Mouse (Mus musculus) cortical plate, adult 2 months (tissue): Measurements from ENCODE around the gene Lap3. TPM values are rescaled to one million over a fixed set of nuclear protein-coding genes. Genes with fewer than 3 reads are reported as not detected.

ENCODE experiments used
- H3K27ac ChIP-seq: fragments of 200-500 bp; 2 replicates; pipeline ENCODE4 v1.5.1; 2012; ENCODE audit warnings: low read length, control low read depth, inconsistent platforms; ENCODE audit not compliant: insufficient read depth
- H3K4me1 ChIP-seq: fragments of 200-500 bp; 2 replicates; pipeline ENCODE4 v1.6.1; 2011; ENCODE audit warnings: low read length; ENCODE audit not compliant: control insufficient read depth, insufficient read depth
- H3K4me3 ChIP-seq: fragments of 200-500 bp; 2 replicates; pipeline ENCODE4 v1.5.1; 2011; ENCODE audit warnings: mild to moderate bottlenecking, low read length, control low read depth; ENCODE audit not compliant: insufficient read depth
- CTCF ChIP-seq: fragments of 200-500 bp; IDR thresholded peaks from 2 replicates; pipeline ENCODE4 v1.5.1; 2011; ENCODE audit warnings: mild to moderate bottlenecking, control low read depth, low read length; ENCODE audit not compliant: insufficient read depth; ENCODE audit errors: extremely low read depth
- POLR2A ChIP-seq: fragments of 200-500 bp; IDR thresholded peaks from 2 replicates; pipeline ENCODE4 v1.6.1; 2011; ENCODE audit warnings: mild to moderate bottlenecking, low read length, control low read depth; ENCODE audit not compliant: insufficient read depth; ENCODE audit errors: extremely low read depth
- polyA plus RNA-seq: library from polyadenylated mRNA; depleted of rRNA; stranded (reverse); fragments of >200 nt; gene quantifications from 2 replicates; pipeline ENCODE4 v1.2.3, GENCODE M21; 2012; rRNA removed

Lap3 gene
- polyA plus RNA-seq, result 50.7 and 57.8 TPM in 2 replicates

- Histone ChIP-seq H3K27ac (peak within 1 kb of the TSS; percentile 82), H3K4me3 (peak within 1 kb of the TSS; percentile 86), H3K4me1 (no peaks in the 10 kb centered on the region)
- TF ChIP-seq POLR2A (peak; percentile 84), CTCF (no peak)
These were observed at the start of gene Lap3 for GRCm38 (mm10) chr5:45493191-45494092. Lap3 (plus strand) TSS chr5:45493374.

GRCm38 (mm10) chr5:45444130-45444832 is 48.9 kb upstream of the Lap3 start:
- no peak for TF ChIP-seq CTCF
- no peak overlapping the region for H3K27ac ChIP-seq
- no peak overlapping the region for H3K4me3 ChIP-seq
- H3K4me1 ChIP-seq, result peaks cover 9% of the 10 kb centered on the region

DNA sequence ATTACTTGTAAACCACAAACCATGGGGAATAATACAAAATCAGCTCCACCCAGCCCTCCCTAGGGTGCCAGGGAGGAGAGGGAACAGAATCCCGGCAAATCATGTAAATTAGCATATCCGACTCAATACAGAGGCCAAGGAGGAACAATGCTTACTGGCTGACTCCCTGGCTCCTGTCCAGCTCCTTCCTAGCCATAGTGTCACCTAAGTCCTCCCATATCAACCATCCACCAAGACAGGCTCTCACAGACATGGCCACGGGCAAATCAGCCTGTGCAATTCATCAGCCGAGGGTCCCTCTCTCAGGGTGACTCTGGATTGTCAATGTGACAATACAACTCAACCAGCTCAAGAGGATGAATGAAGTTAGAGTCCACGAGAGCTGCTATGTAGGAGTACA is 44.5 kb upstream of the Lap3 start:
- no peak overlapping the region for H3K27ac ChIP-seq
- peak overlapping the region; percentile 73 for H3K4me3 ChIP-seq
- TF ChIP-seq CTCF (no peak), POLR2A (no peak)
- H3K4me1 ChIP-seq, result peaks cover 9% of the 10 kb centered on the region

DNA sequence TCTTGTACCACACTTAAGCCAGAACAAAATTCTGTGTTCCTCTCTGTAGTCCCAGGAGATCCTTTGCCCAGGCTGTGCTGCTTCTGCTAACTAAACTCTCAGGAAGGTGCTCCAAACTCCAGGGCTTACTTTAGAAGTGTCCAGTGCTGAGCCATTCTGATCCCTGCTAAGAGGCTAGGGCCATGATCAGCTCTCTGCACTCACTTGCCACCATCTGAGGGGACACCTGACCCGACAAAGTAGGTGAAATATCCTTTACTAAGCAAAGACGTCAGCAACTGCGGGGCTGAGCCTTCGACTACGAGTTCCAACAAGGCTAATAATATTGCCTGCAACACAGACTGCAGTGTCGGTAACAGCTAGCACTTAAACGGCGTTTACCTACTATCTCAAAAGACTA is 44.0 kb upstream of the Lap3 start:
- no peak for TF ChIP-seq CTCF
- TF ChIP-seq POLR2A, result no peak
- peak overlapping the region; percentile 73 for H3K4me3 ChIP-seq
- no peak overlapping the region for H3K27ac ChIP-seq
- peaks cover 9% of the 10 kb centered on the region for H3K4me1 ChIP-seq

DNA sequence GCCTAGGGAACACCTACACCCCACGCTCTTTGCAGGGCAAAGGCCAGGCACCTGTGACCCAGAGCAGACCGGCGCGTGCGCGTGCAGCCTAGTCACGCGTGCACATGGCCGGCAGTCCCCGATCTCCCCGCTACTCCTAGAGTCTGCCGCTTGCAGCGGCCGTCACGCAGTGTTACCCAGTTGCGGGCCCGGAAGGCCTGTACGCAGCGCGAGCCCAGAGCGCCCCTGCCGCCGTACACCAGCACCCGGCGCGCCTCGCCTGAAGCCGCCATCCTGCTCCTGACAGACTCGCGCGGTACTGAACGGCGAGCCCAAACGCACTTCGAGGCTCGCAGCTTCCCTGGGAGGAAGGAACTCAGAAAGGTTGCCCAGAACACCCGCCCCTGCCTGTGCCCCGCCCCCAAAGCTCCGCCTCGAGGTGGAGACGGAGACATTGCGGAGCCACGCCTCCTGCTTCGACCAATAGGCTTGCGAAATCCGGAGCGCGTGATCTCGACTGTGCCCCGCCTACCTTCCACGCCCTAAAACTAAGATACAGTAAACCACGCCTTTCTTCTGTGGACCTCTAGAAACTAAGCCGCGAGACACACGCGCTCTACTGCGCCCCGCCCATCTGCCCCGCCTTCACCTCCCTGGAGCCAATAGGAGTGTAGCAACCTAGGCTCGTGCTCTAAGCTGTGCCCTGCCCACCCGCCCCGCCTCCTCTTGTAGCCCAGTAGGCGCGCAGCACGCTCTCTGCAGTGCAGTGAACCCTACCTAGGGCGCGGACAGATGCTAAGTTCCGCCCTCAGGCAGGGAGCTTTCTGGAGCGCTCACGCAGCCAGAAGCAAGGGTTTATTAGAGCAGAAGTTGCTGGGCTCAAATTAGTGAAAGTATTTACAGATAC is 43.1 kb upstream of the Lap3 start, which contains the start of gene Qdpr:
TSS of gene Qdpr (minus strand) at position 406 of the 886 bp plus-strand sequence.
- peak within 1 kb of the TSS; percentile 73 for H3K4me3 ChIP-seq
- TF ChIP-seq CTCF, result no peak
- peak; percentile 86 for TF ChIP-seq POLR2A
- H3K4me1 ChIP-seq, result peaks cover 9% of the 10 kb centered on the region
- H3K27ac ChIP-seq, result peak within 1 kb of the TSS; percentile 21

- H3K4me1 ChIP-seq, result peaks cover 6% of the 10 kb centered on the region
- TF ChIP-seq CTCF (no peak), POLR2A (no peak)
- no peak within 1 kb of the TSS for H3K4me3 ChIP-seq
- no peak within 1 kb of the TSS for H3K27ac ChIP-seq
These were observed 39.7 kb upstream of the Lap3 start, which contains the start of gene Clrn2 for GRCm38 (mm10) chr5:45453451-45453850. Clrn2 (plus strand) TSS chr5:45453751.

DNA sequence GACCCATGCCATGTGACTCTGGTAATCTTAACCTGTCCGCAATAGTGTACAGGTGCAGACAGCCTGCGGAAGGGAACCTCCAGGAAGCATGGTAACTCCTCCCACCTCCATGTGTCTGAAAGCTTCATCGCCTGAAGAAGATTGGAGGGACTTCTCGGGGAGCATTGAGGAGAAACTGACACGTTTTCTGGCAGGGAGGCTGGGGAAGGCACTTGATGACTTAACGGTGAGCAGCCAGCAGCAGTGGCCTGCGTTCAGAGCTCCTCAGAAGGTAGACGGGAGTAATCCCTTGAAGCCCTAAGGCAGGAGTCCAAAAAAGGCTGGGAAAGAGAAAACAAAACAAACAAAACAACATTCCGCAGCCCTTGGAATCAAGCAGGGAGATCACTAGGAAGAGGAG is 38.7 kb upstream of the Lap3 start:
- TF ChIP-seq CTCF (no peak), POLR2A (no peak)
- H3K27ac ChIP-seq, result no peak overlapping the region
- H3K4me1 ChIP-seq, result no peaks in the 10 kb centered on the region
- H3K4me3 ChIP-seq, result no peak overlapping the region

DNA sequence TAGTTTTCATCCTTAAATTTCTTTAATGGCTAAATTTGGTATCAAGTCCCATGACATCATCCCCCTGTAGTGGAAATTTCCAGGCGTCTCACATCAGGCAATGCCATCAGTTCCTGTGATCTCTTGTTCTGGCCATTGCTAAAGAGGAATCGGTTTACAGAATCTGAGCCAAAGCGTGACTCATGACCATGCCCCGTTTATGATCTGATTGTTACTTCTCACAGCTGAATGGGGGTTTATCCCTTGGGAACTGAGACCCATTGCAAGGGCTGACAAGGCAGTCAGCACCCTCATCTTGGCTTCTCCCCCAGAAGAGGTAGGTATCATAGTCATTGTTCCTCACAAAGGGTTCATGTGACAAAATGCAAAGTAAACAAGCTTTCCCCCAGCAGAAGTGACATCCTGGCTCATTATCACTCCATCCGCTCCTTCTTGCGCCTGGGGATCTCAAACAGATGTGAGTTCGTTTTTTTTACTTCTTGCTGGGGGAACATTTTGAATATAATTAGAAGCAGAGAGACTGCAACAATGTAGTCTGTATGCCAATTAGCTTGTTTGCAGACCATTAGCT is 20.2 kb upstream of the Lap3 start:
- Histone ChIP-seq H3K4me1 (0 out of 2 replicates have a peak, but pooled peaks cover 3% of the 10 kb centered on the region), H3K27ac (peak overlapping the region; percentile 61; the same call in 1 of the 2 replicates), H3K4me3 (no peak overlapping the region)
- no peak for TF ChIP-seq POLR2A
- no peak for TF ChIP-seq CTCF

- peak overlapping the region; percentile 61; the same call in 1 of the 2 replicates for H3K27ac ChIP-seq
- H3K4me1 ChIP-seq, result 0 out of 2 replicates have a peak, but pooled peaks cover 3% of the 10 kb centered on the region
- TF ChIP-seq POLR2A, result no peak
- TF ChIP-seq CTCF, result no peak
- no peak overlapping the region for H3K4me3 ChIP-seq
These were observed 19.7 kb upstream of the Lap3 start for GRCm38 (mm10) chr5:45473521-45473920.
